In genomic region chrX:140060886-140061874, GRCm38 (mm10) we compare ENCODE assay signal across 9 mouse cellular contexts. TPM values are rescaled to one million over a fixed set of nuclear protein-coding genes. Genes with fewer than 3 reads are reported as not detected.
DNase-seq lines count a peak whose midpoint lies in the region; ATAC-seq and TF ChIP-seq lines count a peak whose summit lies in the region.
"Had no signal": no experiment of that assay in that cellular context is flagged by ENCODE, and none has a peak within 500 bp of the region (broad histone marks: within the 10 kb centered on the region; RNA-seq: fewer than 3 reads in every experiment).

No protein-coding gene starts in this region.

- in situ Hi-C loops in ES-E14 (cut with MboI; ENCODE audit: low sequenced_read_pairs in 2 of 2, unreplicated experiment in 2 of 2), result no loop called here

- H3K9ac ChIP-seq in ES-E14 (ENCODE audit: insufficient read depth, low read depth, low read length, poor library complexity, severe bottlenecking), result peak overlapping the region; percentile 83
- H3K9ac ChIP-seq in forebrain, embryonic 15.5 days (replicated peaks), result no peak overlapping the region; the same call in 1 of the 2 replicates
- no peak overlapping the region; the same call in 1 of the 2 replicates for H3K9ac ChIP-seq in midbrain, embryonic 13.5 days (replicated peaks)

- H3K4me1 ChIP-seq in ES-E14 (ENCODE audit: control insufficient read depth in 2 of 2, insufficient read depth in 2 of 2, low read length in 2 of 2, poor library complexity in 1 of 2), result no peaks in the 10 kb centered on the region
- H3K4me1 ChIP-seq in forebrain, embryonic 15.5 days, result peaks cover 7% of the 10 kb centered on the region; the same call in 1 of the 2 replicates
- H3K4me1 ChIP-seq in midbrain, embryonic 13.5 days (replicated peaks), result no peaks in the 10 kb centered on the region

- no peaks in the 10 kb centered on the region for H3K9me3 ChIP-seq in ES-E14 (ENCODE audit: control insufficient read depth, insufficient read depth, low read depth, low read length)
- 0 out of 2 replicates have a peak, but pooled peaks cover 4% of the 10 kb centered on the region for H3K9me3 ChIP-seq in forebrain, embryonic 15.5 days
- peaks cover 5% of the 10 kb centered on the region; the same call in 1 of the 2 replicates for H3K9me3 ChIP-seq in midbrain, embryonic 13.5 days

- H3K27me3 ChIP-seq in forebrain, embryonic 15.5 days, result peaks cover 15% of the 10 kb centered on the region; the same call in 1 of the 2 replicates
- H3K27me3 ChIP-seq in midbrain, embryonic 13.5 days, result peaks cover 35% of the 10 kb centered on the region

- DNase-seq in cerebellum, postnatal 10 days, result peak; percentile 13 to 23
- no peak for DNase-seq in cerebellum, adult 11-12 months
- peak; percentile 4 for DNase-seq in ES-E14 (ENCODE audit: low read depth, low spot score)
- peak; percentile 12 for DNase-seq in kidney, postnatal 10 days
- no peak for DNase-seq in ovary, postnatal 14 days (ENCODE audit: low spot score)

- H3K4me2 ChIP-seq in forebrain, embryonic 15.5 days (replicated peaks), result peak overlapping the region; percentile 51
- peak overlapping the region; percentile 57 for H3K4me2 ChIP-seq in midbrain, embryonic 13.5 days (replicated peaks)

- ATAC-seq in forebrain, embryonic 15.5 days (replicated peaks), result peak; percentile 41; the same call in 1 of the 2 replicates
- peak; percentile 56 for ATAC-seq in midbrain, embryonic 13.5 days
- no peak for ATAC-seq in erythroblast, adult 5-6 weeks (replicated peaks; ENCODE audit: low FRiP score, poor library complexity, severe bottlenecking)

- peak overlapping the region; percentile 72 to 84 for H3K4me3 ChIP-seq in ES-E14 (ENCODE audit: insufficient read depth in 1 of 2, low read depth in 1 of 2, low read length in 2 of 2, poor library complexity in 1 of 2, severe bottlenecking in 1 of 2)
- peak overlapping the region; percentile 37 for H3K4me3 ChIP-seq in forebrain, embryonic 15.5 days
- peak overlapping the region; percentile 40 for H3K4me3 ChIP-seq in midbrain, embryonic 13.5 days (replicated peaks)

- no peak overlapping the region for H3K27ac ChIP-seq in ES-E14 (ENCODE audit: insufficient read depth, low read depth, low read length, poor library complexity, severe bottlenecking)
- H3K27ac ChIP-seq in forebrain, embryonic 15.5 days (replicated peaks), result no peak overlapping the region
- no peak overlapping the region for H3K27ac ChIP-seq in midbrain, embryonic 13.5 days

- H3K36me3 ChIP-seq in ES-E14 (ENCODE audit: control insufficient read depth, insufficient read depth, low read length, poor library complexity, severe bottlenecking), result no peaks in the 10 kb centered on the region
- no peaks in the 10 kb centered on the region for H3K36me3 ChIP-seq in forebrain, embryonic 15.5 days
- no peaks in the 10 kb centered on the region for H3K36me3 ChIP-seq in midbrain, embryonic 13.5 days

- 24% methylated on average over 82 of the region's 90 CpGs for WGBS in forebrain, embryonic 15.5 days
- WGBS in midbrain, embryonic 13.5 days, result 24% methylated on average over 73 of the region's 90 CpGs

TF ChIP-seq in ES-E14, 5 proteins besides CTCF, POLR2A, EP300 and RAD21:
- no peak for TF ChIP-seq MAFK (IDR thresholded peaks at IDR 0.05; ENCODE audit: insufficient read depth, low read depth, low read length)
- TF ChIP-seq ZC3H11A (IDR thresholded peaks at IDR 0.05; ENCODE audit: borderline replicate concordance, low read depth, low read length), result no peak
- no peak for TF ChIP-seq CHD2 (IDR thresholded peaks at IDR 0.05; ENCODE audit: low read depth, low read length)
- TF ChIP-seq HCFC1 (IDR thresholded peaks at IDR 0.05; ENCODE audit: borderline replicate concordance, insufficient read depth, low read length), result no peak
- TF ChIP-seq ZNF384 (IDR thresholded peaks at IDR 0.05; ENCODE audit: low read depth, low read length), result no peak

RNA-seq across cellular contexts. Expression of gene Nup62cl, which starts 1.3 kb away (rescaled TPM):
- total RNA-seq in ES-E14 (2012; rRNA removed), result 62.8 and 112 TPM in 2 replicates
- polyA plus RNA-seq in forebrain, embryonic 15.5 days (2015; fragmentation: Nextera tagmentation; extraction: Ambion mirVana), result 1.9 and 3.0 TPM in 2 replicates
- polyA plus RNA-seq in midbrain, embryonic 13.5 days (2015; fragmentation: Nextera tagmentation; extraction: Ambion mirVana), result 2.6 and 3.9 TPM in 2 replicates
- not detected in 2 replicates for total RNA-seq in erythroblast, adult 5-6 weeks (2015; ENCODE audit: low replicate concordance)
- total RNA-seq in erythroblast, adult 5-6 weeks (2017; ENCODE audit: low replicate concordance), result not detected in 2 replicates
- polyA plus RNA-seq: erythroblast, embryonic 14.5 days had no signal

RNA-seq across cellular contexts. Expression of gene Pih1h3b, which starts 1.5 kb away (rescaled TPM):
- total RNA-seq in ES-E14 (2012; rRNA removed), result not detected in 2 replicates
- not detected in 2 replicates for polyA plus RNA-seq in forebrain, embryonic 15.5 days (2015; fragmentation: Nextera tagmentation; extraction: Ambion mirVana)
- not detected in 2 replicates for polyA plus RNA-seq in midbrain, embryonic 13.5 days (2015; fragmentation: Nextera tagmentation; extraction: Ambion mirVana)
- total RNA-seq in erythroblast, adult 5-6 weeks (2015; ENCODE audit: low replicate concordance), result not detected in 2 replicates
- total RNA-seq in erythroblast, adult 5-6 weeks (2017; ENCODE audit: low replicate concordance), result not detected in 2 replicates
- polyA plus RNA-seq: erythroblast, embryonic 14.5 days had no signal

Comparison
In these comparisons a context has a peak if more than half of its experiments do, and no peak if none do; other contexts are left out.
1. DNase-seq: peak in cerebellum, postnatal 10 days (2 of 2), ES-E14 (single experiment) and kidney, postnatal 10 days (single experiment); none in cerebellum, adult 11-12 months (single experiment) and ovary, postnatal 14 days (single experiment).
2. RNA of gene Nup62cl, which starts 1.3 kb away (total RNA-seq): 62.8 to 112 TPM in ES-E14; not detected in erythroblast, adult 5-6 weeks; every median in the first group is over 10 times any median in the second.
3. Peak in every context shown above with its lines, with median percentiles within 50 percentile points of each other: H3K4me3 ChIP-seq.